ENCODE assay signal across 9 mouse cellular contexts in the genomic region with DNA sequence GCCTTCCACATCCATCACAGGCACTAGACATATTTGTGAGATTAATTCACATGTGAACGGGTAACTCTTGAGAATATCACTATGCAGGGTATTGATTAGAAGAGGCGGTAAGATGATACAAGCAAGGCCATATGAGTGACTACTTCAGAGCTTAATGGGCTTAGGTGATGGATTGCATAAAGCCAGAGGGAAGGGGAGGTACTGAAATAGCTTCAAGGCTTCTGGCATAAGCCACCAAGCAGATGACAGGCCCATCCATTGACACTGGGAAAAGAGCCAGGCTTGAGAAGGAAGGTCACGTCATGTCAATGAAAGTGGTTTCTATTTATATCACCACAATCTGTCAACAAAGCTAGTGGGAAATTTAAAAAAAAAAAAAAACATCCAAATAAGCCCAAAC.
DNase-seq lines count a peak whose midpoint lies in the region; ATAC-seq and TF ChIP-seq lines count a peak whose summit lies in the region.
"Had no signal": no experiment of that assay in that cellular context is flagged by ENCODE, and none has a peak within 500 bp of the region (broad histone marks: within the 10 kb centered on the region; RNA-seq: fewer than 3 reads in every experiment).

No protein-coding gene starts in this region.

- no peak for TF ChIP-seq CTCF in kidney, adult 2 months (conservative IDR thresholded peaks at IDR 0.05; ENCODE audit: insufficient read depth, insufficient read length, low read depth, low read length)

- no peak overlapping the region for H3K9ac ChIP-seq in heart, embryonic 13.5 days
- no peak overlapping the region for H3K9ac ChIP-seq in forebrain, embryonic 13.5 days
- H3K9ac ChIP-seq: liver, embryonic 15.5 days had no signal

- no peak for TF ChIP-seq POLR2A in kidney, adult 2 months (IDR thresholded peaks at IDR 0.05; ENCODE audit: low read depth, low read length)

- no peaks in the 10 kb centered on the region for H3K9me3 ChIP-seq in heart, embryonic 13.5 days
- no peaks in the 10 kb centered on the region for H3K9me3 ChIP-seq in forebrain, embryonic 13.5 days (replicated peaks)
- H3K9me3 ChIP-seq: liver, embryonic 15.5 days had no signal

- H3K4me3 ChIP-seq in kidney, adult 2 months (ENCODE audit: insufficient read depth, low read depth, low read length): no peak overlapping the region
- no peak overlapping the region for H3K4me3 ChIP-seq in heart, embryonic 13.5 days
- no peak overlapping the region for H3K4me3 ChIP-seq in forebrain, embryonic 13.5 days
- H3K4me3 ChIP-seq: liver, embryonic 15.5 days had no signal

- no peaks in the 10 kb centered on the region for H3K27me3 ChIP-seq in kidney, adult 2 months (replicated peaks; ENCODE audit: control insufficient read depth, insufficient read depth, low read length)
- H3K27me3 ChIP-seq in heart, embryonic 13.5 days (replicated peaks): no peaks in the 10 kb centered on the region
- H3K27me3 ChIP-seq in forebrain, embryonic 13.5 days: no peaks in the 10 kb centered on the region
- H3K27me3 ChIP-seq: liver, embryonic 15.5 days had no signal

- H3K27ac ChIP-seq in kidney, adult 2 months (ENCODE audit: insufficient read depth, low read depth, low read length): no peak overlapping the region
- H3K27ac ChIP-seq in heart, embryonic 13.5 days (replicated peaks): peak overlapping the region; percentile 63
- no peak overlapping the region for H3K27ac ChIP-seq in forebrain, embryonic 13.5 days
- H3K27ac ChIP-seq: liver, embryonic 15.5 days had no signal

- H3K4me1 ChIP-seq in kidney, adult 2 months (ENCODE audit: control insufficient read depth, insufficient read depth, low read length): no peaks in the 10 kb centered on the region
- H3K4me1 ChIP-seq in heart, embryonic 13.5 days: peaks cover 21% of the 10 kb centered on the region
- no peaks in the 10 kb centered on the region for H3K4me1 ChIP-seq in forebrain, embryonic 13.5 days
- H3K4me1 ChIP-seq: liver, embryonic 15.5 days had no signal

- DNase-seq in kidney, adult 2 months: peak; percentile 25
- no peak for DNase-seq in kidney, adult 18-20 months
- peak; percentile 9 for DNase-seq in 3T3-L1 (ENCODE audit: low read depth, low spot score)
- DNase-seq in adrenal gland, postnatal 36 days: peak; percentile 38 to 54
- no peak for DNase-seq in urinary bladder, postnatal 36 days (ENCODE audit: low spot score in 2 of 2)

- no peak overlapping the region for H3K4me2 ChIP-seq in heart, embryonic 13.5 days
- no peak overlapping the region for H3K4me2 ChIP-seq in forebrain, embryonic 13.5 days
- H3K4me2 ChIP-seq: liver, embryonic 15.5 days had no signal

- ATAC-seq in heart, embryonic 13.5 days (ENCODE audit: extremely low read depth, insufficient number of reproducible peaks, low FRiP score, low TSS enrichment): peak; percentile 61; the same call in 1 of the 2 replicates
- no peak for ATAC-seq in megakaryocyte-erythroid progenitor cell, adult 5-6 weeks (replicated peaks; ENCODE audit: low FRiP score, low TSS enrichment, poor library complexity, severe bottlenecking)
- ATAC-seq in forebrain, embryonic 13.5 days: no peak

- no peaks in the 10 kb centered on the region for H3K36me3 ChIP-seq in kidney, adult 2 months (ENCODE audit: control insufficient read depth, insufficient read depth, low read length)
- H3K36me3 ChIP-seq in heart, embryonic 13.5 days: no peaks in the 10 kb centered on the region
- H3K36me3 ChIP-seq in forebrain, embryonic 13.5 days (ENCODE audit: poor library complexity, severe bottlenecking): no peaks in the 10 kb centered on the region
- H3K36me3 ChIP-seq: liver, embryonic 15.5 days had no signal

- 75% methylated on average over 3 of the region's 3 CpGs for WGBS in kidney, adult 2 months
- 32% methylated on average over 3 of the region's 3 CpGs for WGBS in heart, embryonic 13.5 days
- WGBS in forebrain, embryonic 13.5 days: 78% methylated on average over 3 of the region's 3 CpGs

Comparison
In these comparisons a context has a peak if more than half of its experiments do, and no peak if none do; other contexts are left out.
1. DNase-seq: peak in kidney, adult 2 months (single experiment), 3T3-L1 (single experiment) and adrenal gland, postnatal 36 days (2 of 2); none in kidney, adult 18-20 months (single experiment) and urinary bladder, postnatal 36 days (0 of 2).